Mouse (Mus musculus): ENCODE measurements at regions not wholly inside any gene's neighbourhood (a gene's known extent, or its start where the extent isn't known, plus 50 kb on each side); places are given as distances from the start of the nearest gene placed in this dataset.
A peak's percentile ranks its signal among the peaks of the same experiment; 100 is the strongest.

DNA sequence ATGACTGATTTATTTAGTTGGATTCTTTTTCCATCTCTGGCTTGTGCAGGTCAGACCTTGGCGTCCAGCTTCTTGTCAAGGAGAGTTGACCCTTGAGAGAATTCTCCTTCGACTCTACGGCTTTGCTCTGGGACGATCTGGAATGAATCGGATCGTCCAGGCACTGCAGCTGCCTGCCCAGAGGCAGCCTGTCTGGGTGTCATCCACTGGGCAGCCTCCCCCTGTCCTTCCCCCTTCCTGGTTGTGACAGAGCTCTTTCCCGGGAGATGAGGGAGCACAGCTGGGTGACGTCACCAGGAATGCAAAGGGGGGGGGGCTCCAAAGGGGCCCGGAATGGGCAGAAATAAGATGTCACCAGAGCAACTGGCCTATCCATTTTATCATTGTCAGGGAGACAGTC lies 101.9 kb downstream of the Gm525 start:
- Histone ChIP-seq H3K36me3 (ENCODE audit: control insufficient read depth, insufficient read depth) (no peaks in the 10 kb centered on the region), H3K9me3 (ENCODE audit: control insufficient read depth, low read length) (no peaks in the 10 kb centered on the region), H3K9ac (replicated peaks; ENCODE audit: low read depth, low read length) (no peak overlapping the region), H3K27ac (ENCODE audit: low read length) (no peak overlapping the region), H3K4me3 (replicated peaks; ENCODE audit: low read length) (no peak overlapping the region), H3K4me1 (replicated peaks; ENCODE audit: control insufficient read depth, insufficient read depth, low read length) (no peaks in the 10 kb centered on the region; the same call in 1 of the 2 replicates), H3K4me2 (ENCODE audit: low read length) (no peak overlapping the region), H3K27me3 (replicated peaks; ENCODE audit: control insufficient read depth, insufficient read depth, low read length) (no peaks in the 10 kb centered on the region)
- 16% methylated on average over 9 of the region's 9 CpGs for WGBS
- no peak for ATAC-seq

DNA sequence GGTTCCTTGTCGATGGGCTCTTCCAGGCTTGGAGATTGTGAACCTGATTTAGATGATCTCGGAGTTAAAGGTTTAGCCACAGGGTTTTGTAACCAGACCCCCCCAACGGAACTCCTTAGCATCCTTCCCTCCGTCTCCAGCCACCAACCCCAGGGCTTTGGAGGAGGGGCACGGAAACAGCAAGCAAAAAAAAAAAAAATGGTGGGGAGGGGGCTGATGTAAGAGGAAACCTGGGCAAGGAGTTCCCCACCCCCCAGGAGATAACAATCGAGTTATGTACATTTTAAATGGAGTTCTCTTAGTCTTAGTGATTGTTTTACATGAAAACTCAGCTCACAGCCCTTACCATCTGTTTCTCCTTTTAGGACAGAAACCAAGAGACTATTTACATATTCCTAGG lies 101.3 kb downstream of the Gm525 start:
- Histone ChIP-seq H3K36me3 (ENCODE audit: control insufficient read depth, insufficient read depth) (no peaks in the 10 kb centered on the region), H3K4me2 (ENCODE audit: low read length) (no peak overlapping the region), H3K4me3 (replicated peaks; ENCODE audit: low read length) (no peak overlapping the region), H3K9ac (replicated peaks; ENCODE audit: low read depth, low read length) (no peak overlapping the region), H3K27me3 (replicated peaks; ENCODE audit: control insufficient read depth, insufficient read depth, low read length) (no peaks in the 10 kb centered on the region), H3K27ac (ENCODE audit: low read length) (no peak overlapping the region), H3K4me1 (replicated peaks; ENCODE audit: control insufficient read depth, insufficient read depth, low read length) (no peaks in the 10 kb centered on the region; the same call in 1 of the 2 replicates), H3K9me3 (ENCODE audit: control insufficient read depth, low read length) (no peaks in the 10 kb centered on the region)
- 39% methylated on average over 6 of the region's 6 CpGs for WGBS
- no peak for ATAC-seq

DNA sequence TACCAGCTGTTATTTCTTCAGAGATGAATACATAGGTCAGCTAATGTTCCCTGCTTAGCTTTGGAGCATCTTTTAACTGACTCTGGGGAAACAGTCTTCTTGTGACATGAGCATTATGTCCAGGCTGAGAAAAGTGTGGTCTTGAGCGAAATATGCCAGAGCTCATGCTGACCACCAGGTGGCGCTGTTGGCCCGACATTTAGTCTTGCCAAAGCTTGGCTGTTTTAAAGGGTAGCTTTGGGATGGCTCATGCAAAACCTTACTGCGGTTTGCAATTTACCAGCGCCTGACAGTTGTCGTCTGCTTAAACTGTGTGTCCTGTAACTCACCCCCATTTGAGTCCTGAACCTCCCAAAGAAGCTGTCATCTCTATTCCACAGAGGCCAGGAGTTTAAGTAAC lies 91.6 kb downstream of the Gm525 start:
- Histone ChIP-seq H3K9me3 (ENCODE audit: control insufficient read depth, low read length) (no peaks in the 10 kb centered on the region), H3K4me3 (replicated peaks; ENCODE audit: low read length) (no peak overlapping the region), H3K4me1 (replicated peaks; ENCODE audit: control insufficient read depth, insufficient read depth, low read length) (no peaks in the 10 kb centered on the region), H3K36me3 (ENCODE audit: control insufficient read depth, insufficient read depth) (no peaks in the 10 kb centered on the region), H3K4me2 (ENCODE audit: low read length) (no peak overlapping the region), H3K27me3 (replicated peaks; ENCODE audit: control insufficient read depth, insufficient read depth, low read length) (no peaks in the 10 kb centered on the region), H3K9ac (replicated peaks; ENCODE audit: low read depth, low read length) (no peak overlapping the region), H3K27ac (ENCODE audit: low read length) (no peak overlapping the region)
- 12% methylated on average over 6 of the region's 6 CpGs for WGBS
- ATAC-seq, result peak; percentile 68

DNA sequence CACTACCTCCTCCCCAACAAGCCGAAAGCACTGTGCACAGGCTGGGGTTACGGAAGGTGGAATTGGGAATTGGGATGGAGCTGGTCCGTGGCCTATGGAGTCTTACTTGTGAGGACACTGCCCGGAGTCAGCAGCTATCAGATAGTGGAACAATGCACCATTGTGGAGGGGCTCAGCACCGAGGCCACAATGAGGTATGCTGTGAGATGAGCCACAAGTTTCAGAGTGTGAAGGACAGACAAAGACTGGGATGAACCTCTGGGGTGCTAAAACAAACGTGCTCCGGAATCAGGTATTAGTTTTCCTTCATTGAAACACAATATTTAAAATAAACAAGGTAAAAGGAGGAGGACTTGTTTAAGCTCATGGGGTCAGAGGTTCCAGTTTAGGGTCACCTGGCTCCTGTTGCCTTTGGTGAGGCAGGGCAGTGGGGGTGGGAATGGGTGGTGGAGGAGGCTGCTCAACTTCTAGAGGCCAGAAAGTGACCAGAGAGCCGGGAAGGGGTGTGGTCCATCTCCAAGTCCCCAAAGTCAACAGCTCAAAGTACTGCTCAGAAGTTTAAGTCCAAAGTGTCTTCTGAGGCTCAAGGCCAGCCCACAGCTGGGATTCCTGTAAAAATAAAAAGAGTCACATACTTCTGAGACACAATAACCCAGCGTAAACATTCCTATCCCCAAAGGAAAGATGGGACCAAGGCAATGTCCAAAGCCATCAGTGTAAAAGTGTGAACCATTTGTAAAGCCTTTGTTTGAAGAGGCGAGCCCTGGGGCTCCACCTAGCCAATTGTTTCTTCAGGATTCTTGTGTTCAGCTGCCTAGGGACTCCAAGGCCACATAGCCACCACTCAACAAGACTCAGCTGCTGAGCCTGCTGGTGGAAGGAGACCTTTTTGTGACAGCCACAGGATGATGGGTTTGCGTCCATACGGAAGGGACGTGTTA lies 80.1 kb downstream of the Gm525 start:
- ATAC-seq, result no peak
- 85% methylated on average over 13 of the region's 13 CpGs for WGBS
- no peak overlapping the region for H3K27ac ChIP-seq (ENCODE audit: low read length)
- H3K9me3 ChIP-seq (ENCODE audit: control insufficient read depth, low read length), result no peaks in the 10 kb centered on the region
- H3K4me2 ChIP-seq (ENCODE audit: low read length), result no peak overlapping the region
- H3K9ac ChIP-seq (replicated peaks; ENCODE audit: low read depth, low read length), result no peak overlapping the region
- no peaks in the 10 kb centered on the region for H3K36me3 ChIP-seq (ENCODE audit: control insufficient read depth, insufficient read depth)
- H3K4me3 ChIP-seq (replicated peaks; ENCODE audit: low read length), result no peak overlapping the region
- no peaks in the 10 kb centered on the region for H3K27me3 ChIP-seq (replicated peaks; ENCODE audit: control insufficient read depth, insufficient read depth, low read length)
- H3K4me1 ChIP-seq (replicated peaks; ENCODE audit: control insufficient read depth, insufficient read depth, low read length), result no peaks in the 10 kb centered on the region

DNA sequence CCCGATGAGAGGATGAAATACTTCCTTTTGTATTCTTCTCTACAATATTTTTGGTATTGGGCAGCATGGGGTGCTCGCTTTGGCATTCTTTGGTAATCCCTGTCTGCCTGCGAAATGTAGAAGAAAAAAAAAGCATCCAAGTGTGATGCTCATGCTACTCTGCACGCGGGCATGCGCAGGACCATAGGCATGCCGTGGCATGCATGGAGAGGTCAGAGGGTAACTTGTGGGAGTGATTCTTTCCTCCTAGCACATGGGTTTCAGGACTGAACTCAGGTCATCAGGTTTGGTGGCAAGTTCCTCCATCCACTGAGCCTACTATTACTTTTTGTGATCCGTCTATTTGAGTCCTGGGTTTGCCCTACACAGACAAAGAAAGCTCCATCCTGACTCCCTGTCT lies 74.3 kb downstream of the Gm525 start:
- no peaks in the 10 kb centered on the region for H3K9me3 ChIP-seq (ENCODE audit: control insufficient read depth, low read length)
- no peak overlapping the region for H3K9ac ChIP-seq (replicated peaks; ENCODE audit: low read depth, low read length)
- ATAC-seq, result no peak
- H3K4me3 ChIP-seq (replicated peaks; ENCODE audit: low read length), result no peak overlapping the region
- no peak overlapping the region for H3K27ac ChIP-seq (ENCODE audit: low read length)
- H3K36me3 ChIP-seq (ENCODE audit: control insufficient read depth, insufficient read depth), result no peaks in the 10 kb centered on the region
- no peak overlapping the region for H3K4me2 ChIP-seq (ENCODE audit: low read length)
- no peaks in the 10 kb centered on the region for H3K27me3 ChIP-seq (replicated peaks; ENCODE audit: control insufficient read depth, insufficient read depth, low read length)
- WGBS, result 94% methylated on average over 8 of the region's 8 CpGs
- no peaks in the 10 kb centered on the region for H3K4me1 ChIP-seq (replicated peaks; ENCODE audit: control insufficient read depth, insufficient read depth, low read length)

DNA sequence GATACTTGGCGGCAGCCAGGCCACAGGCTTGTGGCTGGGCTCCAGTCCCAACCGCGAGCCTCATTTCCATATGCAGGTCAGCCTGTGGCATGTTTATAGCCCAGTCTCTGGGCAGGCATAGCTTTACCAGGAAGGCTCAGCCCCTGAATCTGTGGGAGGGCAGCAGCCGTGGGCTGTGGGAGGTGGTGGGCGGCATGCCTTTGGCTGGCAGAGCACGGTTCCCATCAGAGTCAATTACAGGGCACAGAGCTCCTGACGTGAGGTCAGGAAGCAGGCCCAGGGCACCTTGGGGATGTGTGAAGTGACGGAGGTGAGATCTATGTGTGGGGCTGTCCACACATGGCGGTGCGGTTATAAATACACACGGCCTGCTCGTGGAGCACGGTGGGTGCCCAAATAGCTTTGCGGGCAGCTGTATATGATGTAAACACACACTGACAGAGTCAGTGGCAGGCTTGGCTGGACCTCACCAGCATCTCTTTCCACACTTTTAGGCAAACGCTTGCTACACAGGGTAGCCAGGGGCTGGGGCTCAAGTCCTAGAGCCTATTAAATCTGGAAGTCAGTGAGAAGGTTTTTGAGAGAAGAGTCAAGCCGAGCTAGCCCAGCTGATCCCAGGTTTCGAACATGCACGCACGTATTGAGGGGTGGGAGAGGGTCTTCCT lies 71.8 kb downstream of the Gm525 start:
- 72% methylated on average over 19 of the region's 19 CpGs for WGBS
- H3K9ac ChIP-seq (replicated peaks; ENCODE audit: low read depth, low read length), result no peak overlapping the region

DNA sequence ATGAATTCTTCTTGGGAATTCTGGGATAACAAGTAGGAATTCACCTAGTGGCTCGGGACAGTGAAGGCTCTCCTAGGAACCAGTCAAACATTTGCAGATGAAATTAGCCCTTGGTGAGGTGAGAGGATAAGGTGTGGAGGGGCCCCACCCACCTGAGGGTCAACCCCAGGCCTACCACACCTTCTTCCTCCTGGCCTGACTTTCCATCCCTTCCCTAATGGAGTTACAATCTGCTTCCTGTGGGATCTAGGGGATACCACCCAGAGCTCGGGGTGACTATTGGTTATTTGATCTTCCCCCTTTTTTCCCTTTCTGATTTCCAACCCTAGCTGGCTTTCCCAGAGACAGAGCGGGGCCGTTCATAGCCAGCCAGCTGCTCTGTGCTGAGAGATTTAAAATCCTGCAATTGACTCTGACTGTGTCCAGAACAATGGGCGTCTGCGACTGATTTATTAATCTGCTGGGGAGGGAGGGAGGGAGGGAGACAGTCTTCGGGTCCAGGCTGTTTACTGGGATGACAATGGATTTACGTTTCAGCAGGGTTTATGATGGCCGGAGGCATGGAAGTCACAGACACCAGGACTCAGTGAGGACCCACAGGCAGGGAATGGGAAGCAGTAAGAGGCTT lies 69.0 kb downstream of the Gm525 start:
- H3K4me3 ChIP-seq (replicated peaks; ENCODE audit: low read length), result no peak overlapping the region
- no peaks in the 10 kb centered on the region for H3K36me3 ChIP-seq (ENCODE audit: control insufficient read depth, insufficient read depth)
- WGBS, result 56% methylated on average over 9 of the region's 9 CpGs
- no peaks in the 10 kb centered on the region for H3K9me3 ChIP-seq (ENCODE audit: control insufficient read depth, low read length)
- H3K27ac ChIP-seq (ENCODE audit: low read length), result no peak overlapping the region
- no peak overlapping the region for H3K4me2 ChIP-seq (ENCODE audit: low read length)
- no peaks in the 10 kb centered on the region for H3K4me1 ChIP-seq (replicated peaks; ENCODE audit: control insufficient read depth, insufficient read depth, low read length)
- H3K9ac ChIP-seq (replicated peaks; ENCODE audit: low read depth, low read length), result no peak overlapping the region
- no peak for ATAC-seq
- H3K27me3 ChIP-seq (replicated peaks; ENCODE audit: control insufficient read depth, insufficient read depth, low read length), result no peaks in the 10 kb centered on the region

More for the DNA sequence above, 71.8 kb downstream of the Gm525 start:
- Histone ChIP-seq H3K27ac (ENCODE audit: low read length) (no peak overlapping the region), H3K4me1 (replicated peaks; ENCODE audit: control insufficient read depth, insufficient read depth, low read length) (no peaks in the 10 kb centered on the region), H3K9me3 (ENCODE audit: control insufficient read depth, low read length) (no peaks in the 10 kb centered on the region), H3K4me3 (replicated peaks; ENCODE audit: low read length) (no peak overlapping the region), H3K36me3 (ENCODE audit: control insufficient read depth, insufficient read depth) (no peaks in the 10 kb centered on the region), H3K4me2 (ENCODE audit: low read length) (no peak overlapping the region), H3K27me3 (replicated peaks; ENCODE audit: control insufficient read depth, insufficient read depth, low read length) (no peaks in the 10 kb centered on the region)
- ATAC-seq, result no peak
